In the genomic region with DNA sequence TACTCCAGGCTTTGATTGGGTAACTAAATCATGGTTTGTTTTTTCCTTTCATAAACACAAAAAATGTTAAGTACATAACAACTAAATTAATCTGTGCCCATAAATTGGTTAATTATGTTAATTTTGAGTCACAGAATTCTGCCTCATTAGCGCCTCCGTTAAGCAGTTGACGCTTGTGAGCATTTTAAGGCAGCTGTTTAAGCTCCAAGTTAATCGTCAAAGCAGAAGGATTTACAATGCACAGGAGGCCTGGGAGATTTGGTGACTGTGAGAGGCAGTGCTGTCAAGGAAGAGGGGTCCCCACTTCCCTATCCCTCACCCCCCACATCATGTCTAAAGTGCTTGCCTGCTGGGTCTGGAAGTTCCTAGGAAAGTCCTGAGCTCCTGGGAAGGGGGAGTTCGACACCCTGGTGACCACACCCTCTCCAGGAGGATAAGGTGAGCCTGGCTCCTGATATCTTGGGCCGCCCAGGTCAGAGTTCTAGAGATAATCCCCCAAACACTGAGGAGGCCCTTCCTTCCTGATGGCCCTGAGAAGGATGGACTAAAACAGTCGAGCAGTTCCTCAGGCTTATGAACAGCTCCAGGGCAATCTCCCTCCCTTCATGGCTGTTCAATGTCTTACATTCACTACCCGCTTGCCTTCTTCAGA, we compare ENCODE assay signal across 28 mouse cellular contexts.
DNase-seq lines count a peak whose midpoint lies in the region; ATAC-seq and TF ChIP-seq lines count a peak whose summit lies in the region.
"Had no signal": no experiment of that assay in that cellular context is flagged by ENCODE, and none has a peak within 500 bp of the region (broad histone marks: within the 10 kb centered on the region; RNA-seq: fewer than 3 reads in every experiment).

No protein-coding gene starts in this region.

- H3K4me2 ChIP-seq in neural tube, embryonic 13.5 days = no peak overlapping the region
- no peak overlapping the region for H3K4me2 ChIP-seq in forebrain, embryonic 14.5 days (ENCODE audit: low read length)
- no peak overlapping the region for H3K4me2 ChIP-seq in forebrain, postnatal 0 days (ENCODE audit: low read depth)
- H3K4me2 ChIP-seq in stomach, embryonic 16.5 days (ENCODE audit: low read depth, low read length) = no peak overlapping the region
- H3K4me2 ChIP-seq: embryonic facial prominence, embryonic 15.5 days; heart, embryonic 12.5 days; hindbrain, embryonic 12.5 days; kidney, embryonic 15.5 days; limb, embryonic 15.5 days; lung, embryonic 14.5 days; neural tube, embryonic 12.5 days had no signal

- no peaks in the 10 kb centered on the region for H3K36me3 ChIP-seq in neural tube, embryonic 13.5 days
- H3K36me3 ChIP-seq in forebrain, embryonic 14.5 days (ENCODE audit: control insufficient read depth, insufficient read depth, low read length) = no peaks in the 10 kb centered on the region
- H3K36me3 ChIP-seq in forebrain, postnatal 0 days (ENCODE audit: insufficient read depth) = no peaks in the 10 kb centered on the region
- no peaks in the 10 kb centered on the region for H3K36me3 ChIP-seq in stomach, embryonic 16.5 days (ENCODE audit: control insufficient read depth, insufficient read depth, low read length)
- H3K36me3 ChIP-seq: embryonic facial prominence, embryonic 15.5 days; heart, embryonic 12.5 days; hindbrain, embryonic 12.5 days; kidney, embryonic 15.5 days; limb, embryonic 15.5 days; neural tube, embryonic 12.5 days had no signal

- peak; percentile 38 for ATAC-seq in neural tube, embryonic 13.5 days (ENCODE audit: low read depth)
- peak; percentile 77 for ATAC-seq in forebrain, embryonic 14.5 days
- peak; percentile 66 for ATAC-seq in forebrain, postnatal 0 days
- 0 out of 2 replicates have a peak, but pooled peaks have one; percentile 33 for ATAC-seq in stomach, embryonic 16.5 days (ENCODE audit: insufficient read depth, low FRiP score)
- ATAC-seq: activated CD4-positive, CD25-positive, alpha-beta regulatory T cell, adult 4 months had no signal

- peaks cover 33% of the 10 kb centered on the region for H3K4me1 ChIP-seq in neural tube, embryonic 13.5 days (replicated peaks)
- no peaks in the 10 kb centered on the region for H3K4me1 ChIP-seq in forebrain, embryonic 14.5 days (ENCODE audit: control insufficient read depth, insufficient read depth, low read length)
- H3K4me1 ChIP-seq in forebrain, postnatal 0 days (ENCODE audit: insufficient read depth) = no peaks in the 10 kb centered on the region
- no peaks in the 10 kb centered on the region; the same call in 1 of the 2 replicates for H3K4me1 ChIP-seq in stomach, embryonic 16.5 days (ENCODE audit: control insufficient read depth, insufficient read depth, low read length)
- H3K4me1 ChIP-seq: embryonic facial prominence, embryonic 15.5 days; neural tube, embryonic 12.5 days had no signal

- no peaks in the 10 kb centered on the region for H3K27me3 ChIP-seq in neural tube, embryonic 13.5 days
- no peaks in the 10 kb centered on the region for H3K27me3 ChIP-seq in forebrain, embryonic 14.5 days (replicated peaks; ENCODE audit: control insufficient read depth, insufficient read depth, low read length)
- no peaks in the 10 kb centered on the region for H3K27me3 ChIP-seq in forebrain, postnatal 0 days (ENCODE audit: insufficient read depth, low read length)
- H3K27me3 ChIP-seq in stomach, embryonic 16.5 days (ENCODE audit: control insufficient read depth, insufficient read depth, low read length) = no peaks in the 10 kb centered on the region
- H3K27me3 ChIP-seq: embryonic facial prominence, embryonic 15.5 days; hindbrain, embryonic 12.5 days; kidney, embryonic 15.5 days; limb, embryonic 15.5 days; neural tube, embryonic 12.5 days had no signal

- no peak for DNase-seq in neural tube, embryonic 10.5 days (ENCODE audit: extremely low spot score, low spot score)
- DNase-seq in forebrain, embryonic 14.5 days (ENCODE audit: low spot score) = peak; percentile 71
- peak; percentile 36 for DNase-seq in forebrain, postnatal 0 days
- no peak for DNase-seq in kidney, postnatal 10 days
- no peak for DNase-seq in adrenal gland, postnatal 36 days
- DNase-seq: adrenal gland, postnatal 14 days; cerebellum, adult 9-10 months; gastrocnemius, postnatal 14 days; heart, adult 18-20 months; heart, postnatal 10 days; kidney, adult 11 months; kidney, postnatal 4 days; layer of hippocampus, adult 9-11 months; left cerebral cortex, postnatal 4 days; lung, embryonic 14.5 days; lung, postnatal 4 days; midbrain, embryonic 14.5 days; thymus, postnatal 14 days had no signal

- TF ChIP-seq CTCF in forebrain, postnatal 0 days (IDR thresholded peaks at IDR 0.05; ENCODE audit: low read depth) = no peak

- H3K27ac ChIP-seq in neural tube, embryonic 13.5 days (replicated peaks) = no peak overlapping the region
- H3K27ac ChIP-seq in forebrain, embryonic 14.5 days (ENCODE audit: low read depth, low read length) = no peak overlapping the region
- H3K27ac ChIP-seq in forebrain, postnatal 0 days (ENCODE audit: low read depth, low read length) = no peak overlapping the region
- no peak overlapping the region for H3K27ac ChIP-seq in stomach, embryonic 16.5 days (ENCODE audit: low read length)
- H3K27ac ChIP-seq: embryonic facial prominence, embryonic 15.5 days; hindbrain, embryonic 12.5 days; kidney, embryonic 15.5 days; limb, embryonic 15.5 days; liver, embryonic 14.5 days; neural tube, embryonic 12.5 days had no signal

- 53% methylated on average over 8 of the region's 8 CpGs for WGBS in neural tube, embryonic 13.5 days
- 32% methylated on average over 8 of the region's 8 CpGs for WGBS in forebrain, embryonic 14.5 days
- 44% methylated on average over 8 of the region's 8 CpGs for WGBS in forebrain, postnatal 0 days
- 56% methylated on average over 8 of the region's 8 CpGs for WGBS in stomach, embryonic 16.5 days

- H3K9me3 ChIP-seq in neural tube, embryonic 13.5 days = no peaks in the 10 kb centered on the region
- no peaks in the 10 kb centered on the region for H3K9me3 ChIP-seq in forebrain, embryonic 14.5 days (replicated peaks; ENCODE audit: control insufficient read depth, low read length)
- no peaks in the 10 kb centered on the region for H3K9me3 ChIP-seq in forebrain, postnatal 0 days (ENCODE audit: low read length)
- H3K9me3 ChIP-seq in stomach, embryonic 16.5 days (replicated peaks; ENCODE audit: control insufficient read depth, low read length) = no peaks in the 10 kb centered on the region
- H3K9me3 ChIP-seq: embryonic facial prominence, embryonic 15.5 days; hindbrain, embryonic 12.5 days; kidney, embryonic 15.5 days; limb, embryonic 15.5 days; neural tube, embryonic 12.5 days had no signal

- no peak overlapping the region for H3K4me3 ChIP-seq in neural tube, embryonic 13.5 days
- H3K4me3 ChIP-seq in forebrain, embryonic 14.5 days (ENCODE audit: low read depth, low read length) = no peak overlapping the region
- no peak overlapping the region for H3K4me3 ChIP-seq in forebrain, postnatal 0 days (ENCODE audit: low read depth, low read length)
- H3K4me3 ChIP-seq in stomach, embryonic 16.5 days (replicated peaks; ENCODE audit: low read length) = no peak overlapping the region
- H3K4me3 ChIP-seq: embryonic facial prominence, embryonic 15.5 days; heart, embryonic 12.5 days; hindbrain, embryonic 12.5 days; kidney, embryonic 15.5 days; limb, embryonic 15.5 days; neural tube, embryonic 12.5 days had no signal

- no peak overlapping the region for H3K9ac ChIP-seq in neural tube, embryonic 13.5 days
- no peak overlapping the region for H3K9ac ChIP-seq in forebrain, embryonic 14.5 days (ENCODE audit: low read length)
- H3K9ac ChIP-seq in forebrain, postnatal 0 days = no peak overlapping the region
- no peak overlapping the region for H3K9ac ChIP-seq in stomach, embryonic 16.5 days (ENCODE audit: low read length)
- H3K9ac ChIP-seq: embryonic facial prominence, embryonic 15.5 days; heart, embryonic 12.5 days; hindbrain, embryonic 12.5 days; kidney, embryonic 15.5 days; limb, embryonic 15.5 days; liver, embryonic 14.5 days; lung, embryonic 14.5 days; neural tube, embryonic 12.5 days had no signal

Comparison
In these comparisons a context has a peak if more than half of its experiments do, and no peak if none do; other contexts are left out.
1. DNase-seq: peak in forebrain, embryonic 14.5 days (single experiment) and forebrain, postnatal 0 days (single experiment); none in neural tube, embryonic 10.5 days (single experiment), kidney, postnatal 10 days (single experiment) and adrenal gland, postnatal 36 days (0 of 2).
2. Peak in every context shown above with its lines, with median percentiles within 50 percentile points of each other: ATAC-seq.